Mouse (Mus musculus): ENCODE measurements around the gene Clec12b. TPM values are rescaled to one million over a fixed set of nuclear protein-coding genes. Genes with fewer than 3 reads are reported as not detected.
A peak's percentile ranks its signal among the peaks of the same experiment; 100 is the strongest.

Clec12b gene
- 0.18 and 0.39 TPM in 2 replicates for polyA plus RNA-seq (2014; fragmentation: Nextera tagmentation; extraction: Ambion mirVana)

DNA sequence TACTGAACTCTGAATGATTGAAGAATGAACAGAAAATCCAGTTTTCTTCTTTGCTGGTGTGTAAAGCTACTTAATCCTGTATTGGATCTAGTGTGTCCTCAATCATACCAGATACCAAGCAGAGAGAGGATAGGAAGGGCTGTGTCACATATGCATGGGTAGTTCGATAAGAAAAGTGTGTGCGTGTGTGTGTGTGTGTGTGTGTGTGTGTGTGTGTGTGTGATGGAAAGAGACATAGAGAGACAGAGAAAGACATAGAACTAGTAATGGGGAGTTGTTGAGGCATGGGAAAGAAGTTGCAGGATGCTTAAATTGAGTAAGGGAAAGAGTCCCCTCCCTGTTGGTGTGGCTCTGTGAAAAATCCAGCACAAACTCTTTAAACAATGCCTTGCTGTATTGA, at the start of gene Clec12b:
Clec12b (minus strand) TSS at position 101 of the 400 bp plus-strand sequence.
- no peak within 1 kb of the TSS for H3K4me3 ChIP-seq (ENCODE audit: control insufficient read depth in 1 of 2, insufficient read depth in 1 of 2, low read depth in 1 of 2, low read length in 2 of 2)
- H3K27ac ChIP-seq (replicated peaks in 1 of 2; ENCODE audit: control insufficient read depth in 1 of 2, insufficient read depth in 1 of 2, low read depth in 2 of 2, low read length in 2 of 2) = no peak within 1 kb of the TSS
- H3K9me3 ChIP-seq (ENCODE audit: control insufficient read depth, low read length) = no peaks in the 10 kb centered on the region
- H3K4me2 ChIP-seq (ENCODE audit: low read length) = no peak within 1 kb of the TSS
- H3K27me3 ChIP-seq (ENCODE audit: control insufficient read depth, insufficient read depth, low read length) = no peaks in the 10 kb centered on the region
- no peak within 1 kb of the TSS for H3K9ac ChIP-seq (ENCODE audit: low read length)
- no peak for ATAC-seq (ENCODE audit: insufficient number of reproducible peaks, insufficient read depth, low FRiP score, low read depth)
- H3K36me3 ChIP-seq (ENCODE audit: control insufficient read depth, insufficient read depth, low read length) = no peaks in the 10 kb centered on the region
- H3K4me1 ChIP-seq (ENCODE audit: control insufficient read depth in 2 of 2, insufficient read depth in 2 of 2, low read length in 2 of 2) = no peaks in the 10 kb centered on the region; a peak in 1 of 4 replicates
- 80% methylated on average over 2 of the region's 2 CpGs for WGBS

DNA sequence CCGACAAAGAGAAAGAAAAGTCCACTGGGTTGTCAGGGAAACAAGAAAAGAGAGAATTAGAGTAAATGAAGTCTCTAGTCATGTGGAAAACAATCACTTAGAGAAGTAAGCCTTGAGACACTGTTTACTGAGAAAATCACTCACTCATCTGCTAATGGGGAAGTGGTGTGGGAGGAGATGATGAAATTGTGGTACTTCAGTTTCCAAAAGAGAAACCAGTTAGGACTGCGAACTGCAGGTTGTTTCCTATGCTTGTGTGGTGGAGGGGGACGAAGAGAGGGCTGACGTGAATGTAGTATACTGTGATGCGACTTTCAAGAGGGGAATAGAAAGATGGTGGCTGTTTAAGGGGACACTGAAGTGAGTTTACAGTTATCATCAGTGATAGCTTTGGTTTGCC, 48.6 kb upstream of the Clec12b start:
- Histone ChIP-seq H3K4me3 (ENCODE audit: control insufficient read depth in 1 of 2, insufficient read depth in 1 of 2, low read depth in 1 of 2, low read length in 2 of 2) (no peak overlapping the region), H3K27ac (replicated peaks in 1 of 2; ENCODE audit: control insufficient read depth in 1 of 2, insufficient read depth in 1 of 2, low read depth in 2 of 2, low read length in 2 of 2) (no peak overlapping the region), H3K9me3 (ENCODE audit: control insufficient read depth, low read length) (no peaks in the 10 kb centered on the region), H3K36me3 (ENCODE audit: control insufficient read depth, insufficient read depth, low read length) (no peaks in the 10 kb centered on the region), H3K4me2 (ENCODE audit: low read length) (no peak overlapping the region), H3K4me1 (ENCODE audit: control insufficient read depth in 2 of 2, insufficient read depth in 2 of 2, low read length in 2 of 2) (no peaks in the 10 kb centered on the region), H3K9ac (ENCODE audit: low read length) (no peak overlapping the region), H3K27me3 (ENCODE audit: control insufficient read depth, insufficient read depth, low read length) (no peaks in the 10 kb centered on the region)
- WGBS = 73% methylated on average over 5 of the region's 5 CpGs
- no peak for ATAC-seq (ENCODE audit: insufficient number of reproducible peaks, insufficient read depth, low FRiP score, low read depth)

DNA sequence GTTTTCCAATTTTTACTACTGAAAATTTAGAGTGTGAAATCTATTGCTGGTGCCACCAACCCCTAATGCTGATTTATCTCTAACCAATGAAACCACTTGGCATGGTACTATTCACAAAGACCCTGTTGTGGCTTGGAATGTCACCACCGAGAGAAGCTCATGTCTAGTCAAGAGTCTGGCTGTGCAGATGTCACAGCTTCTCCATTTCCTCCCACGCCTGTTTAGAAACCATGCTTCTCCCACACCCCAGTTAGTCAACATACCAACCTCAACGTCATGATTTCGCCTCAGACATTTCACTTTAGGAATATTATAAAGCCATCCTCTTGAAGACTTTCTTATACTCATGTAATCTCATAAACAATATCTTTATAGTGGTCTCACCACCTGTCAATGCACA, 41.6 kb upstream of the Clec12b start:
- 65% methylated on average over 4 of the region's 4 CpGs for WGBS

GRCm38 (mm10) chr6:129425812-129426211, 40.1 kb upstream of the Clec12b start:
- Histone ChIP-seq H3K27ac (replicated peaks in 1 of 2; ENCODE audit: control insufficient read depth in 1 of 2, insufficient read depth in 1 of 2, low read depth in 2 of 2, low read length in 2 of 2) (peak overlapping the region in 1 of 2 experiments; percentile 41; a peak in 1 of 4 replicates), H3K9me3 (ENCODE audit: control insufficient read depth, low read length) (no peaks in the 10 kb centered on the region), H3K4me2 (ENCODE audit: low read length) (no peak overlapping the region), H3K27me3 (ENCODE audit: control insufficient read depth, insufficient read depth, low read length) (no peaks in the 10 kb centered on the region), H3K4me3 (ENCODE audit: control insufficient read depth in 1 of 2, insufficient read depth in 1 of 2, low read depth in 1 of 2, low read length in 2 of 2) (no peak overlapping the region), H3K36me3 (ENCODE audit: control insufficient read depth, insufficient read depth, low read length) (no peaks in the 10 kb centered on the region), H3K9ac (ENCODE audit: low read length) (no peak overlapping the region), H3K4me1 (ENCODE audit: control insufficient read depth in 2 of 2, insufficient read depth in 2 of 2, low read length in 2 of 2) (peaks cover 5 to 10% of the 10 kb centered on the region in 2 experiments; a peak in 3 of 4 replicates)
- ATAC-seq (ENCODE audit: insufficient number of reproducible peaks, insufficient read depth, low FRiP score, low read depth) = peak; percentile 78
- 32% methylated on average over 5 of the region's 5 CpGs for WGBS

More for the DNA sequence above, 41.6 kb upstream of the Clec12b start:
- ATAC-seq (ENCODE audit: insufficient number of reproducible peaks, insufficient read depth, low FRiP score, low read depth) = no peak
- Histone ChIP-seq H3K27me3 (ENCODE audit: control insufficient read depth, insufficient read depth, low read length) (no peaks in the 10 kb centered on the region), H3K4me2 (ENCODE audit: low read length) (no peak overlapping the region), H3K4me1 (ENCODE audit: control insufficient read depth in 2 of 2, insufficient read depth in 2 of 2, low read length in 2 of 2) (peaks cover 5 to 10% of the 10 kb centered on the region in 2 experiments; a peak in 3 of 4 replicates), H3K4me3 (ENCODE audit: control insufficient read depth in 1 of 2, insufficient read depth in 1 of 2, low read depth in 1 of 2, low read length in 2 of 2) (no peak overlapping the region), H3K9ac (ENCODE audit: low read length) (no peak overlapping the region), H3K27ac (replicated peaks in 1 of 2; ENCODE audit: control insufficient read depth in 1 of 2, insufficient read depth in 1 of 2, low read depth in 2 of 2, low read length in 2 of 2) (no peak overlapping the region), H3K36me3 (ENCODE audit: control insufficient read depth, insufficient read depth, low read length) (no peaks in the 10 kb centered on the region), H3K9me3 (ENCODE audit: control insufficient read depth, low read length) (no peaks in the 10 kb centered on the region)

- Histone ChIP-seq H3K9ac (ENCODE audit: low read length) (no peak overlapping the region), H3K36me3 (ENCODE audit: control insufficient read depth, insufficient read depth, low read length) (no peaks in the 10 kb centered on the region), H3K4me1 (ENCODE audit: control insufficient read depth in 2 of 2, insufficient read depth in 2 of 2, low read length in 2 of 2) (peaks cover 5 to 10% of the 10 kb centered on the region in 2 experiments; a peak in 3 of 4 replicates), H3K4me3 (ENCODE audit: control insufficient read depth in 1 of 2, insufficient read depth in 1 of 2, low read depth in 1 of 2, low read length in 2 of 2) (no peak overlapping the region), H3K27me3 (ENCODE audit: control insufficient read depth, insufficient read depth, low read length) (no peaks in the 10 kb centered on the region), H3K9me3 (ENCODE audit: control insufficient read depth, low read length) (no peaks in the 10 kb centered on the region), H3K27ac (replicated peaks in 1 of 2; ENCODE audit: control insufficient read depth in 1 of 2, insufficient read depth in 1 of 2, low read depth in 2 of 2, low read length in 2 of 2) (peak overlapping the region; percentile 57 to 75; a peak in 3 of 4 replicates), H3K4me2 (ENCODE audit: low read length) (no peak overlapping the region)
- WGBS = 63% methylated on average over 5 of the region's 5 CpGs
- ATAC-seq (ENCODE audit: insufficient number of reproducible peaks, insufficient read depth, low FRiP score, low read depth) = no peak
These were observed 39.5 kb upstream of the Clec12b start for GRCm38 (mm10) chr6:129425217-129425616.

DNA sequence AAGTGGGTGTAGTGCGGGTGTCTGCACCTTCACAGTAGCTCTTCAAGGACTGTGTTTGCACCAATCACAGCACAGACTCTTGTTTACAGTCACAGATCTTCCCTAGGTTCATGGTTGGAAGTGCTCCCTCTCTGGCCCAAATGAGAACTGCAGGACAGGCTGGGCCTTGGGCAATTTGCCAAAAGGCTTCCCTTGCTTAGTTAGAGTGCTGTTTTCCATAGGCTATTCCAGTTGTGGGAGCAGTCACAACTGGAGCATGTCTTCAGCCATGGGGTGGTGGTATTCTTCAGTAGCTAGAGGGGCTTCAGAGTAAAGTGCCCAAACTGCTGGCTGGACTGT, 38.0 kb upstream of the Clec12b start:
- Histone ChIP-seq H3K27ac (replicated peaks in 1 of 2; ENCODE audit: control insufficient read depth in 1 of 2, insufficient read depth in 1 of 2, low read depth in 2 of 2, low read length in 2 of 2) (peak overlapping the region; percentile 35 to 43; a peak in 2 of 4 replicates), H3K36me3 (ENCODE audit: control insufficient read depth, insufficient read depth, low read length) (no peaks in the 10 kb centered on the region), H3K27me3 (ENCODE audit: control insufficient read depth, insufficient read depth, low read length) (no peaks in the 10 kb centered on the region), H3K4me3 (ENCODE audit: control insufficient read depth in 1 of 2, insufficient read depth in 1 of 2, low read depth in 1 of 2, low read length in 2 of 2) (no peak overlapping the region), H3K9ac (ENCODE audit: low read length) (no peak overlapping the region), H3K9me3 (ENCODE audit: control insufficient read depth, low read length) (no peaks in the 10 kb centered on the region), H3K4me1 (ENCODE audit: control insufficient read depth in 2 of 2, insufficient read depth in 2 of 2, low read length in 2 of 2) (peaks cover 5 to 10% of the 10 kb centered on the region in 2 experiments; a peak in 3 of 4 replicates), H3K4me2 (ENCODE audit: low read length) (peak overlapping the region; percentile 24)
- 10% methylated on average over 1 of the region's 1 CpGs for WGBS
- 0 out of 2 replicates have a peak, but pooled peaks have one; percentile 66 for ATAC-seq (ENCODE audit: insufficient number of reproducible peaks, insufficient read depth, low FRiP score, low read depth)

DNA sequence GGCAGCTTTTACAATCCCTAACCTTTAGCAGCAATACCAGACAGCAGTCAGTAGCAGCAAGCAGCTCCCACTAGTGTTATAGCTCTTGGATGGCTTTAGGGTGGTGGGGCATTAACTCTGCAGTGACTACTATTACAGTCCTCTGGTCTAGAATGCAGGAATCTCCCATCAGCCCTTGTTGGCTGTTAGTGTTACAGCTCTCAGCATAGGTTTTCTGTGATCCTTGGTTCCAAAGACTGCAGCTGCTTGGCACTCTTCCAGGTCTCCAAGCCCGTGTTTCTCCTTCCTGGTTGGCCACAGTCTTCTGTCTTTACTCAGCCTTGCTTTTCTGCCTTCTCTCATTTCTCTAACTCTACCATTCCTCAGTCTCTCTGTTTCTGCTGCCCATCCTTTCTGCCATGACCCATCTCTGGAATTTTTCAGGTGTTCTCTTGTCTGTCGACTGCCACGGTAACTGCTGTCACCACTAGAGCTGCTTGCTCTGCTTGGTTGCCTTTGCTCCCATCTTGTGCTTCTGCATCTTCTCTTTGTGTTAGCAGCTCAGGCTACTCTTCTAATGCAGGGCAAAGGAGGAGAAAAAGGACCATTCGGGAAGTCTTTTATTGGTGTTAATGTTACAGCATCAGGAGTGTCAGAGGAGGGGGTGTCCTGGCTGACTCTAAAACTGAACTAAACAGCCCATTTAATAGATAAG, 37.5 kb upstream of the Clec12b start:
- Histone ChIP-seq H3K27me3 (ENCODE audit: control insufficient read depth, insufficient read depth, low read length) (no peaks in the 10 kb centered on the region), H3K4me1 (ENCODE audit: control insufficient read depth in 2 of 2, insufficient read depth in 2 of 2, low read length in 2 of 2) (peaks cover 5 to 10% of the 10 kb centered on the region in 2 experiments; a peak in 3 of 4 replicates), H3K4me3 (ENCODE audit: control insufficient read depth in 1 of 2, insufficient read depth in 1 of 2, low read depth in 1 of 2, low read length in 2 of 2) (no peak overlapping the region), H3K9me3 (ENCODE audit: control insufficient read depth, low read length) (no peaks in the 10 kb centered on the region), H3K4me2 (ENCODE audit: low read length) (peak overlapping the region; percentile 24), H3K9ac (ENCODE audit: low read length) (no peak overlapping the region), H3K27ac (replicated peaks in 1 of 2; ENCODE audit: control insufficient read depth in 1 of 2, insufficient read depth in 1 of 2, low read depth in 2 of 2, low read length in 2 of 2) (peak overlapping the region; percentile 35 to 43; a peak in 3 of 4 replicates), H3K36me3 (ENCODE audit: control insufficient read depth, insufficient read depth, low read length) (no peaks in the 10 kb centered on the region)
- WGBS = 53% methylated on average over 4 of the region's 4 CpGs
- peak; percentile 21; the same call in 1 of the 2 replicates for ATAC-seq (ENCODE audit: insufficient number of reproducible peaks, insufficient read depth, low FRiP score, low read depth)
